Mouse (Mus musculus) thymus, postnatal 36 days (tissue): ENCODE data around the gene Ptpn22.

ENCODE experiments used
- DNase-seq, 2 experiments: peaks; one replicate each; pipeline ENCODE4 v3.0.0; 2022; ENCODE audit warnings: mixed read lengths in 2 of 2

Ptpn22 gene

GRCm38 (mm10) chr3:103859851-103860391, 326 bp downstream of the Ptpn22 start:
- DNase-seq, result peak; percentile 77 to 82

DNA sequence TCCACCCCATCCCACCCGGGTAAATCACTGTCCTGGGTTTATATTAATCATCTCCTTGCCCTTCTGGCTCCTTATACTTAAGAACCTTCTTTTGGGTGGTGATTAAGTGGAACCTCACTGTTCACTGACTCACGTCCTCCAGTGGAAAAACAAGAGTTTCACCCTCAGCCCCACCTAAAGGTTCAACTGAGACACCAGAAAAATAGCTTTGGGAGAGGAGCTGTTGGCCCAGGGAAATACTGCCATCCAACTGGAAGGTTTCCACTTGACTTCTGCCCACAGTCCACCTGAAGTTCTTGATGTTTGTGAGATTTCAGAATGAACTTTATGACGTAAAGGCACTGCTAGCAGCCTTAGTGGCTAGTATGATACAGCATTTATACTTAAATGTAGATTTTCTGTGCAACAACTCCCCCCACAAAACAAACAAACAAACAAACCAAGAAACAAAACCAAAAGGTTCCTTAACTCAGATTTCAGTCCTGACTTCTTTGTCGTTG, 3.2 kb downstream of the Ptpn22 start:
- no peak for DNase-seq

DNA sequence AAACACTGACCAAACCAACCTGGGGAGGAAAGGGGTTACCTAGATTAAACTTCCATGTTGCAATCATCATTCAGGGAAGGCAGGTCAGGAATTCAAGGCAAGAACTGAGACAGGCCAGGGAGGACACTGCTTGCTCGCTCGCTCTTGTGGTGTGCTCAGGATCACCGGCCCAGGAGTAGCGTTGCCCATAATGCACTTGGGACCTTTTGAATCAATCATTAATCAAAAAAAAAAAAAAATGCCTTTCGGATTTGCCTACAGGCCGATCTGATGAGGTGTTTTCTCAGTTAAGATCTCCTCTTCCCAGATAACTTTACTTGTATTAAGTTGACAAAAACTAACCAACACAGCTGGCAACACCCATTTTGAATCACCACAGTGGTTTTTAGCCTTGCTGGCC, 4.6 kb downstream of the Ptpn22 start:
- no peak for DNase-seq

DNA sequence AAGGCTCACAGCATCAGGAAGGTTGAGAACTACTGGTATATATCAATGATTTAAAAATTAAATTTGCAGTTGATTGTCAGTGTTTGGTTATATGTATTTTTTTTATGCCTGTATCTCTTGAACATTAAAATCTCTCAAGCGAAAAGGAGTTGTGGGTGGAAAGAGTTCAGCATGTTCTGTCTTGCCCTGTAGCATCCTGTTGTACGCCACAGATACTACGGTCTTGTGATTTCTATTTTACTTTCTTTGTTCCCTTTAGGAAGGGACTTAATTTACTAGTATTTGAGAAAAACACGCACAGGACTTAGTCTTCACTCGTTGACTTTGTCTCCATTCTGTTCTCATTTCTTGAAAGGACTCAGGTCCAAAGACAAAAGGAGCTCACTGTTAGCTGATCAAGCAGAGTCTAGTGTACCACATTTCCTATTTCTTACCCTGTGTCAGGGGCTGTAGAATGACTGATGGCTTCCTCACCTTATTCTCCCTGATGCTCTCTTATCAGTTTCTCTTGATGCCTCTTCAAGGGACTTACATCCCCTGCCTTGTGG, 7.9 kb downstream of the Ptpn22 start:
- DNase-seq, result no peak

- DNase-seq, result no peak
Measured at GRCm38 (mm10) chr3:103868008-103868407, 8.4 kb downstream of the Ptpn22 start.

DNA sequence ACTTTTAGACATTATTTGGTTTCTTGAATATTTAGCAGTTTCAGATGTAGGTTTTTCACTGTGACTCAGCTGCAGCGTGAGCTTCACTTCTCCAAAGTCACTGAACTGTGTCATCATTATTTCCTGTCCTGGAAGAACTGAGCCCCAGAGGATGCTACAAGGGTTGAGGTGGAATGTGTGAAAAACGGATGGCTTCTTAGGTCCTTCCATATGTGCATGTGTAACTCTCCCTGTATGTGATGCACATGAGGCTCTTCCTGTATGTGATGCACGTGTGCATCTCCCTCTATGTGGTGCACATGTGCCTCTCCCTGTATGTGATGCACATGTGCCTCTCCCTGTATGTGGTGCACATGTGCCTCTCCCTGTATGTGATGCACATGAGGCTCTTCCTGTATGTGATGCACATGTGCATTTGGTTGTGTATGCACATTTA, 13.1 kb downstream of the Ptpn22 start:
- no peak for DNase-seq

- no peak for DNase-seq
Measured at GRCm38 (mm10) chr3:103874329-103874728, 14.7 kb downstream of the Ptpn22 start.

GRCm38 (mm10) chr3:103885946-103886345, 26.4 kb downstream of the Ptpn22 start:
- peak; percentile 51 to 69 for DNase-seq

DNA sequence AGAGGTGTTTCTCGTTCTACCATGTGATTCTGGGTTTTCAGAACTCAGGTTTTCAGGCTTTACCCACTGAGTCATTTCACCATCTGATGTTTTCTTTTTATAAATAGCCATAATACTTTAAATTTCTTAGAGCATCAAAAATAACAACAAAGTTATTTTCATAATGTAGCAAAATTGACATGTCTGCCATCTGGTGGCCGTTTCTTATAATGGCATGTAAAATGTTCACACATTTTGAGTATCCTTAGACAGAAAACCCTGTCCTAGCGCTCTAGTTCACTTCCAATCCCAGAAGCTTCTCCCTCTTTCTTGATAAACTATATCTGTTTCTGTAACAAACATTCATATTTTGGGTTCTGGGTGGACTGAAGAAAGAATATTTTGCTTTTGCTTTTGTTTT, 28.0 kb downstream of the Ptpn22 start:
- DNase-seq, result peak in 1 of 2 experiments; percentile 25

GRCm38 (mm10) chr3:103893374-103893773, 33.8 kb downstream of the Ptpn22 start:
- no peak for DNase-seq

- peak in 1 of 2 experiments; percentile 27 for DNase-seq
Measured at GRCm38 (mm10) chr3:103904705-103905104, 45.1 kb downstream of the Ptpn22 start.

GRCm38 (mm10) chr3:103907335-103908030, 47.9 kb downstream of the Ptpn22 start:
- no peak for DNase-seq

DNA sequence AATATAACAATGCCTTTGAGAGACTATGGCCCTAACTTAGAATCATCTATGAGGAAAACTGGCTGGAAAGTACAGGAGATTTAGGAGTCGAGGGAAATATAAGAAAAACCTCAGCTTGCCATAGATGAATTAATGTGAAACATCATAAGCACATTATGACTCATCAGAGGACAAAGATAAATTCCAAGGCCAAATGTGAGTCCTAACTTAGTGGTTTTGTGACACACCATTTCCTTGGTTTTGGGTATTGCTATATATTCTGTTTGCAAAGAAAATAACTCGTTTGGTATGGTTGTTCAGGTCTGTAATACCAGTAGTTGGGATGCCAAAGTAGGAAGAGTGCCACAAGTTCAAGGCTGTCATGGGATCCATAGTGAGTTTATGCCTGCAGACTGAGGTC, 49.2 kb downstream of the Ptpn22 start:
- DNase-seq, result no peak

DNA sequence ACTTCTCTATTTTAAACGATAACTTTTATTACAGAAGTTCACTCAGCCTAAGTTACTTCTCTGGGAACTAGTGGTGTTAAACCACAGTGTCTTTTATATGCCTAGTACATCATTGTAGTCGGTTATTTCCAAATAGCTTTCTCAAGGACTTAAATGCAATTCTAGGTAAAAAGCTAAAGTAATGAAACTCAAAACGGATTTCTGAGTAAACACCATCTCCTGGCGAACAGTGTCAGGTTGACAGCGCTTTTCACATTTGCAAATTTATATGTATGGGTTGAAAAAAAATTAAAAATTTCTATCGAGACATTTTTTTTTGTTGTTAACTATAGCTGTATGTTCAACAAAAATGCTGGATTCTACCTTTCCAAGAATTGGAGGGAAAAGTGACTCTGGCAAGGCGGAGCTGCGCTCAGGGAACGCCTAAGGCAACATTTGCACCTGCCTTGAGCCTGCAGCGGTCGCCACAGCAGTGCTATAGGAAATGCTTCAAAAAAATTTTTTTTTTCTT, 53.9 kb downstream of the Ptpn22 start:
- DNase-seq, result peak in 1 of 2 experiments; percentile 57

DNA sequence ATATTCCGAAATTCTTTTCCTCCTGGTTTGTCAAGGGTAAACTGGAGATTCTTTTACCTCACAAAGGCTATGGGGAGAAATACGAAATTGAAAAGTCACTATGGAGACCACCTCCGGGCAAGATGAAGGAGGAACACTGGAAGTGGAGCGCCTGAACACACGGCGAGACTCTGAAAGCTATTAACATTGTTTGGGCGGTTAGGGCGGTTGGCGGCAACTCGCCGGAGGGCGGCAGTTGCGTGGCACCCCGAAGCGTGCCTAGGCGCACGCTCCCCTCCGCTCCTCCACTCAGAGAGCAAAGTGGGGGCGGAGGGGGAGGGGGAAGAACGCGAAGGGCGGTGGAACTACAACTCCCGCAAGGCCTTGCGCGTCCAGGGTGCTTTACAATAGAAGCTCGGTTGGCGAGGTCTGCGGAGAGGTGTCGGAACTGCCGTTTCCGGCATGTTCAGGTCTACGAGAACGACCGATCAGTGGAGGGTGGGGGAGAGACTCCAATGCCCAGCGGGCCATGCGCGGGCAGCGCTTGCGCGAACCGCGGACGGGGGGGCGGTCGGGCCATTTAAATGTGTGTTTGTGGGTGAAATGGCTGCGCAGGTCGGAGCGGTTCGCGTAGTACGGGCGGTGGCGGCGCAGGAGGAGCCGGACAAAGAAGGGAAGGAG, 54.5 kb downstream of the Ptpn22 start, which contains the start of gene Rsbn1:
TSS of gene Rsbn1 (plus strand) at position 111 of the 660 bp plus-strand sequence.
- peak; percentile 93 to 98 for DNase-seq

GRCm38 (mm10) chr3:103914732-103915508, 55.3 kb downstream of the Ptpn22 start:
- no peak for DNase-seq

GRCm38 (mm10) chr3:103915509-103915896, 55.9 kb downstream of the Ptpn22 start:
- DNase-seq, result no peak

- no peak for DNase-seq
Measured at GRCm38 (mm10) chr3:103916205-103916838, 56.7 kb downstream of the Ptpn22 start.

DNA sequence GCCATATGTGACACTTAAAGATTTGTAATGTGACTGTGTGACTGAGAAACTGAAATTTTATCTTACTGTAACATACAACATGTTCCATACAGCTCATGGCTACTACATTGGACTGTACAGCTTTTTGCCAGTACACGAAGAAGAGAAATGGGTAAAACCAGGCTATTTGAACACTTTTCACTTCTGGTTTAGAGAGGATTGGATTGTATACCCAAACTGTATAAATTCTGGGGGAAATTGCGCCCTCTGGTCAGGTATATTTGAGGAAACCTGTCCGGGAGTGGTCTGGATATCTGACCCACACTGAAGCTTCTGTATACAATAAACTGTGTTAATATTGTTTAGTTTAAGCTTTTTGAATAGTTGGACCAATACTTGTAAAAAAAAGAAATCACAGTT, 57.2 kb downstream of the Ptpn22 start:
- no peak for DNase-seq

DNA sequence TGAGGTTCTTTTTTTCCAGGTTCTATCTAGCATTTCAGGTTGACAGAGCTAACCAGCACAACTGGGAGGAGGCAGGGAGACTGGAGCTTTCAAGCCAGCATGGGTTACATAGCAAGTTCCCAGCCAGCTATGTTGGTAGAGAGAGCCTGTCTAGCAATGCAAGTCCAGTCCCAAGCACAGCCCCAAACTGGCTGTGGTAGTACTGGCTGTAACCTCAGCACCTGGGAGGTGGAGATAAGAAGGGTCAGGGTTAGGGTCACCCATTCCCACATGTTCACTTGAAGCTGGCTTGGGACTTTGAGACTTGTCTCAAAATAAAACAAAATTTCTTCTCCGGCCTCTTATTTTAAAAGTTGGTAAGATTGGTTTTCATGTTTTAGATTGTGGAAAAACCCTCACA, 60.5 kb downstream of the Ptpn22 start:
- no peak for DNase-seq

DNA sequence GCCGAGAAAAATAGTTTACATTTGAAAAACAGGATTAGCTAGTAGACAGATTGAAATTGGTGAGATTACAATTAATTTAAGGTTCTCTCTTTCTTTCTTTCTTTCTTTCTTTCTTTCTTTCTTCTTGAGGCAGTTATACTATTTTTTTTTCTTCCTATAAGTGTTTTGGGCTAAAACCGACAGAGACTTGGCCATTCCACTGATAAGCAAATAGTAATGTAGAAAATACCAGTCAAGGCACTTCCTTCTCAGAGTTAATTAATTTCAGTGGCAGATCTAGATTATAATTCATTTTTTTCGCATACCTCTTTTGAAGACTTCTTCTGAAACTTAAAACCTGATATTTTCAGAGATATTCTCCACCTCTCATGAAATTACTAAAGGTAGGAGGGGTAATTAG, 65.7 kb downstream of the Ptpn22 start:
- no peak for DNase-seq

DNA sequence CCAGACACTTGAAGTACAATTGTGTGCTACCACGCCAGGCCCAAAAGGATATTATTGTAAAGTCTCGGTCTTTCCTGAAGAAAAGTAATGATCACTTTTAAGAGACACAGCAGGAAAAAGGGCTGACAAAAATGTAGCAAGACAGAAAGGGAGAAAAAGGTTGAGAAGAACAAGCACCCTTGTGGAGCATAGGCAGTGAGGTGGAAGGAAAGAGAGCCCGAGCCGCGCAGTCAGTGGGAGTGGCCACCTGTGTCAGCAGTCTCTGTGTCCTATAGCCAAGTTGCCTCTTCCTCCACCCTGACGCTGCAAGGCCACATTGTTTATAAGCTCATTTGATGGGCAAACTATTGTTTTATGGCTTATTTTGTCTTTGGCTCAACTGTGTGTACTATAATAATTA, 67.9 kb downstream of the Ptpn22 start:
- DNase-seq, result peak; percentile 46 to 59
